Mouse (Mus musculus): ENCODE results near the gene Rbm47. TPM values are rescaled to one million over a fixed set of nuclear protein-coding genes. Genes with fewer than 3 reads are reported as not detected.

Gene Rbm47
- polyA plus RNA-seq, 1 experiment from 2014 or later = 1.0 TPM

GRCm38 (mm10) chr5:66067219-66067618 is 105.7 kb downstream of the Rbm47 start:
- Histone ChIP-seq H3K27me3 (ENCODE audit: control insufficient read depth, insufficient read depth, low read length) (no peaks in the 10 kb centered on the region), H3K9ac (replicated peaks; ENCODE audit: low read length) (no peak overlapping the region), H3K4me2 (ENCODE audit: low read length) (no peak overlapping the region), H3K36me3 (ENCODE audit: control insufficient read depth, insufficient read depth, low read length) (no peaks in the 10 kb centered on the region), H3K27ac (replicated peaks; ENCODE audit: low read depth, low read length) (no peak overlapping the region), H3K4me3 (replicated peaks; ENCODE audit: low read depth, low read length) (no peak overlapping the region), H3K4me1 (ENCODE audit: control insufficient read depth, insufficient read depth, low read length) (peaks cover under 1% of the 10 kb centered on the region; the same call in 1 of the 2 replicates), H3K9me3 (ENCODE audit: control insufficient read depth, low read length) (no peaks in the 10 kb centered on the region)
- DNase-seq = no peak
- ATAC-seq (ENCODE audit: low FRiP score, low TSS enrichment) = no peak
- WGBS = 27% methylated on average over 7 of the region's 7 CpGs

- H3K4me3 ChIP-seq (replicated peaks; ENCODE audit: low read depth, low read length) = no peak overlapping the region
- ATAC-seq (ENCODE audit: low FRiP score, low TSS enrichment) (no peak), DNase-seq (no peak)
- no peak overlapping the region for H3K4me2 ChIP-seq (ENCODE audit: low read length)
- no peak overlapping the region for H3K27ac ChIP-seq (replicated peaks; ENCODE audit: low read depth, low read length)
- no peaks in the 10 kb centered on the region for H3K27me3 ChIP-seq (ENCODE audit: control insufficient read depth, insufficient read depth, low read length)
- no peaks in the 10 kb centered on the region for H3K9me3 ChIP-seq (ENCODE audit: control insufficient read depth, low read length)
- 80% methylated on average over 3 of the region's 3 CpGs for WGBS
- H3K4me1 ChIP-seq (ENCODE audit: control insufficient read depth, insufficient read depth, low read length) = peaks cover 4% of the 10 kb centered on the region; the same call in 1 of the 2 replicates
- H3K36me3 ChIP-seq (ENCODE audit: control insufficient read depth, insufficient read depth, low read length) = no peaks in the 10 kb centered on the region
- H3K9ac ChIP-seq (replicated peaks; ENCODE audit: low read length) = no peak overlapping the region
Observed at GRCm38 (mm10) chr5:66062930-66063220, 110.0 kb downstream of the Rbm47 start.

GRCm38 (mm10) chr5:66062046-66062929 is 110.6 kb downstream of the Rbm47 start:
- H3K4me2 ChIP-seq (ENCODE audit: low read length) = no peak overlapping the region
- ATAC-seq (ENCODE audit: low FRiP score, low TSS enrichment) (peak; percentile 58; the same call in 1 of the 2 replicates), DNase-seq (peak; percentile 61)

GRCm38 (mm10) chr5:66061667-66062045 is 111.3 kb downstream of the Rbm47 start:
- Histone ChIP-seq H3K27me3 (ENCODE audit: control insufficient read depth, insufficient read depth, low read length) (no peaks in the 10 kb centered on the region), H3K4me2 (ENCODE audit: low read length) (no peak overlapping the region), H3K4me3 (replicated peaks; ENCODE audit: low read depth, low read length) (no peak overlapping the region), H3K36me3 (ENCODE audit: control insufficient read depth, insufficient read depth, low read length) (no peaks in the 10 kb centered on the region), H3K4me1 (ENCODE audit: control insufficient read depth, insufficient read depth, low read length) (peaks cover 4% of the 10 kb centered on the region; the same call in 1 of the 2 replicates), H3K27ac (replicated peaks; ENCODE audit: low read depth, low read length) (no peak overlapping the region), H3K9ac (replicated peaks; ENCODE audit: low read length) (no peak overlapping the region), H3K9me3 (ENCODE audit: control insufficient read depth, low read length) (no peaks in the 10 kb centered on the region)
- DNase-seq (no peak), ATAC-seq (ENCODE audit: low FRiP score, low TSS enrichment) (no peak)
- 61% methylated on average over 4 of the region's 4 CpGs for WGBS

More at GRCm38 (mm10) chr5:66062046-66062929, 110.6 kb downstream of the Rbm47 start:
- H3K4me3 ChIP-seq (replicated peaks; ENCODE audit: low read depth, low read length) = no peak overlapping the region
- 64% methylated on average over 19 of the region's 19 CpGs for WGBS
- no peak overlapping the region for H3K9ac ChIP-seq (replicated peaks; ENCODE audit: low read length)
- H3K4me1 ChIP-seq (ENCODE audit: control insufficient read depth, insufficient read depth, low read length) = peaks cover 4% of the 10 kb centered on the region; the same call in 1 of the 2 replicates
- H3K36me3 ChIP-seq (ENCODE audit: control insufficient read depth, insufficient read depth, low read length) = no peaks in the 10 kb centered on the region
- no peaks in the 10 kb centered on the region for H3K9me3 ChIP-seq (ENCODE audit: control insufficient read depth, low read length)
- H3K27ac ChIP-seq (replicated peaks; ENCODE audit: low read depth, low read length) = 0 out of 2 replicates have a peak overlapping the region, but pooled peaks have one; percentile 46
- H3K27me3 ChIP-seq (ENCODE audit: control insufficient read depth, insufficient read depth, low read length) = no peaks in the 10 kb centered on the region

- Histone ChIP-seq H3K4me3 (replicated peaks; ENCODE audit: low read depth, low read length) (no peak overlapping the region), H3K9ac (replicated peaks; ENCODE audit: low read length) (no peak overlapping the region), H3K27ac (replicated peaks; ENCODE audit: low read depth, low read length) (no peak overlapping the region), H3K27me3 (ENCODE audit: control insufficient read depth, insufficient read depth, low read length) (no peaks in the 10 kb centered on the region), H3K4me1 (ENCODE audit: control insufficient read depth, insufficient read depth, low read length) (peaks cover 4% of the 10 kb centered on the region; the same call in 1 of the 2 replicates), H3K4me2 (ENCODE audit: low read length) (no peak overlapping the region), H3K36me3 (ENCODE audit: control insufficient read depth, insufficient read depth, low read length) (no peaks in the 10 kb centered on the region), H3K9me3 (ENCODE audit: control insufficient read depth, low read length) (no peaks in the 10 kb centered on the region)
- ATAC-seq (ENCODE audit: low FRiP score, low TSS enrichment) (no peak), DNase-seq (no peak)
- 90% methylated on average over 5 of the region's 5 CpGs for WGBS
Observed at GRCm38 (mm10) chr5:66058844-66059243, 114.1 kb downstream of the Rbm47 start.

GRCm38 (mm10) chr5:66056680-66057079 is 116.2 kb downstream of the Rbm47 start:
- H3K9me3 ChIP-seq (ENCODE audit: control insufficient read depth, low read length) = no peaks in the 10 kb centered on the region
- no peaks in the 10 kb centered on the region for H3K4me1 ChIP-seq (ENCODE audit: control insufficient read depth, insufficient read depth, low read length)
- no peak overlapping the region for H3K4me2 ChIP-seq (ENCODE audit: low read length)
- no peak for DNase-seq
- no peaks in the 10 kb centered on the region for H3K27me3 ChIP-seq (ENCODE audit: control insufficient read depth, insufficient read depth, low read length)
- H3K4me3 ChIP-seq (replicated peaks; ENCODE audit: low read depth, low read length) = no peak overlapping the region
- 83% methylated on average over 4 of the region's 4 CpGs for WGBS
- no peak for ATAC-seq (ENCODE audit: low FRiP score, low TSS enrichment)
- H3K9ac ChIP-seq (replicated peaks; ENCODE audit: low read length) = no peak overlapping the region
- H3K36me3 ChIP-seq (ENCODE audit: control insufficient read depth, insufficient read depth, low read length) = no peaks in the 10 kb centered on the region
- H3K27ac ChIP-seq (replicated peaks; ENCODE audit: low read depth, low read length) = no peak overlapping the region

- H3K4me1 ChIP-seq (ENCODE audit: control insufficient read depth, insufficient read depth, low read length) = no peaks in the 10 kb centered on the region
- H3K36me3 ChIP-seq (ENCODE audit: control insufficient read depth, insufficient read depth, low read length) = no peaks in the 10 kb centered on the region
- ATAC-seq (ENCODE audit: low FRiP score, low TSS enrichment) (no peak), DNase-seq (no peak)
- H3K4me2 ChIP-seq (ENCODE audit: low read length) = no peak overlapping the region
- 64% methylated on average over 9 of the region's 9 CpGs for WGBS
- no peaks in the 10 kb centered on the region for H3K27me3 ChIP-seq (ENCODE audit: control insufficient read depth, insufficient read depth, low read length)
- H3K4me3 ChIP-seq (replicated peaks; ENCODE audit: low read depth, low read length) = no peak overlapping the region
- H3K27ac ChIP-seq (replicated peaks; ENCODE audit: low read depth, low read length) = no peak overlapping the region
- H3K9me3 ChIP-seq (ENCODE audit: control insufficient read depth, low read length) = no peaks in the 10 kb centered on the region
- H3K9ac ChIP-seq (replicated peaks; ENCODE audit: low read length) = no peak overlapping the region
Observed at GRCm38 (mm10) chr5:66054394-66054793, 118.5 kb downstream of the Rbm47 start.

- no peaks in the 10 kb centered on the region for H3K9me3 ChIP-seq (ENCODE audit: control insufficient read depth, low read length)
- no peak overlapping the region for H3K4me3 ChIP-seq (replicated peaks; ENCODE audit: low read depth, low read length)
- H3K4me2 ChIP-seq (ENCODE audit: low read length) = no peak overlapping the region
- no peak overlapping the region for H3K27ac ChIP-seq (replicated peaks; ENCODE audit: low read depth, low read length)
- ATAC-seq (ENCODE audit: low FRiP score, low TSS enrichment) (no peak), DNase-seq (no peak)
- 92% methylated on average over 20 of the region's 20 CpGs for whole genome bisulfite sequencing
- no peaks in the 10 kb centered on the region for H3K4me1 ChIP-seq (ENCODE audit: control insufficient read depth, insufficient read depth, low read length)
- no peaks in the 10 kb centered on the region for H3K36me3 ChIP-seq (ENCODE audit: control insufficient read depth, insufficient read depth, low read length)
- H3K27me3 ChIP-seq (ENCODE audit: control insufficient read depth, insufficient read depth, low read length) = no peaks in the 10 kb centered on the region
- no peak overlapping the region for H3K9ac ChIP-seq (replicated peaks; ENCODE audit: low read length)
Observed at GRCm38 (mm10) chr5:66052777-66053548, 120.0 kb downstream of the Rbm47 start.

All from midbrain, embryonic 14.5 days (tissue).